Comparison of ENCODE assay signal across 9 mouse cellular contexts in genomic region chr10:42582566-42583110, GRCm38 (mm10). TPM values are rescaled to one million over a fixed set of nuclear protein-coding genes. Genes with fewer than 3 reads are reported as not detected.
DNase-seq lines count a peak whose midpoint lies in the region; ATAC-seq and TF ChIP-seq lines count a peak whose summit lies in the region.
"Had no signal": no experiment of that assay in that cellular context is flagged by ENCODE, and none has a peak within 500 bp of the region (broad histone marks: within the 10 kb centered on the region; RNA-seq: fewer than 3 reads in every experiment).

No protein-coding gene starts in this region.

- H3K9ac ChIP-seq in kidney, embryonic 15.5 days: no peak overlapping the region
- peak overlapping the region; percentile 97 for H3K9ac ChIP-seq in forebrain, embryonic 12.5 days
- H3K9ac ChIP-seq in liver, postnatal 0 days (replicated peaks): no peak overlapping the region

- H3K4me1 ChIP-seq in kidney, embryonic 15.5 days: peaks cover 52% of the 10 kb centered on the region
- peaks cover 70% of the 10 kb centered on the region for H3K4me1 ChIP-seq in forebrain, embryonic 12.5 days
- H3K4me1 ChIP-seq in liver, postnatal 0 days (ENCODE audit: insufficient read depth): peaks cover 7% of the 10 kb centered on the region

- no peak overlapping the region for H3K27ac ChIP-seq in kidney, embryonic 15.5 days
- peak overlapping the region; percentile 90 for H3K27ac ChIP-seq in forebrain, embryonic 12.5 days
- no peak overlapping the region for H3K27ac ChIP-seq in liver, postnatal 0 days (ENCODE audit: low read depth)

- no peaks in the 10 kb centered on the region for H3K36me3 ChIP-seq in kidney, embryonic 15.5 days
- peaks cover 2% of the 10 kb centered on the region for H3K36me3 ChIP-seq in forebrain, embryonic 12.5 days (replicated peaks)
- no peaks in the 10 kb centered on the region for H3K36me3 ChIP-seq in liver, postnatal 0 days (replicated peaks; ENCODE audit: insufficient read depth, low read length)

- no peak for ATAC-seq in kidney, embryonic 15.5 days (replicated peaks; ENCODE audit: low FRiP score)
- no peak for ATAC-seq in forebrain, embryonic 12.5 days (ENCODE audit: low FRiP score)
- ATAC-seq in liver, postnatal 0 days: no peak
- ATAC-seq: Patski had no signal

- no peak for TF ChIP-seq EP300 in liver, postnatal 0 days (IDR thresholded peaks at IDR 0.05; ENCODE audit: low read depth)

- H3K27me3 ChIP-seq in kidney, embryonic 15.5 days: peaks cover 100% of the 10 kb centered on the region
- H3K27me3 ChIP-seq in forebrain, embryonic 12.5 days: peaks cover 27% of the 10 kb centered on the region
- peaks cover 99% of the 10 kb centered on the region for H3K27me3 ChIP-seq in liver, postnatal 0 days (ENCODE audit: insufficient read depth, low read length)

- WGBS in kidney, embryonic 15.5 days: under 1% methylated on average over 44 of the region's 44 CpGs
- under 1% methylated on average over 44 of the region's 44 CpGs for WGBS in forebrain, embryonic 12.5 days
- 2% methylated on average over 42 of the region's 44 CpGs for WGBS in liver, postnatal 0 days (ENCODE audit: insufficient replicate concordance)

- intact Hi-C loops in gastrocnemius, postnatal 36 days (cut with DNase I): no loop called here

- no peak for TF ChIP-seq CTCF in liver, postnatal 0 days (IDR thresholded peaks at IDR 0.05; ENCODE audit: low read depth)

- peak overlapping the region; percentile 26; the same call in 1 of the 2 replicates for H3K4me2 ChIP-seq in kidney, embryonic 15.5 days
- H3K4me2 ChIP-seq in forebrain, embryonic 12.5 days: peak overlapping the region; percentile 73
- H3K4me2 ChIP-seq in liver, postnatal 0 days (ENCODE audit: low read depth, low read length): no peak overlapping the region

- peak overlapping the region; percentile 25 for H3K4me3 ChIP-seq in kidney, embryonic 15.5 days (replicated peaks)
- H3K4me3 ChIP-seq in forebrain, embryonic 12.5 days (replicated peaks): peak overlapping the region; percentile 72
- peak overlapping the region; percentile 20 for H3K4me3 ChIP-seq in liver, postnatal 0 days (ENCODE audit: low read depth, low read length)

- no peaks in the 10 kb centered on the region for H3K9me3 ChIP-seq in kidney, embryonic 15.5 days (replicated peaks)
- H3K9me3 ChIP-seq in forebrain, embryonic 12.5 days: no peaks in the 10 kb centered on the region
- no peaks in the 10 kb centered on the region for H3K9me3 ChIP-seq in liver, postnatal 0 days (ENCODE audit: low read length)

- DNase-seq in kidney, postnatal 25 days: no peak
- peak; percentile 58 for DNase-seq in ZHBTc4 (ENCODE audit: low read depth, low spot score)
- no peak for DNase-seq in liver, postnatal 0 days
- no peak for DNase-seq in layer of hippocampus, postnatal 14 days (ENCODE audit: low spot score in 2 of 2)
- no peak for DNase-seq in gastrocnemius, postnatal 36 days
- no peak for DNase-seq in urinary bladder, postnatal 36 days (ENCODE audit: low spot score in 2 of 2)

RNA-seq across cellular contexts. Expression of gene Nr2e1, which starts 0.8 kb away (rescaled TPM):
- polyA plus RNA-seq in kidney, embryonic 15.5 days (2015; fragmentation: Nextera tagmentation; extraction: Ambion mirVana): 0.17 TPM in 1 of 2 replicates, not detected in the other
- polyA plus RNA-seq in forebrain, embryonic 12.5 days (2016; fragmentation: Nextera tagmentation; extraction: Ambion mirVana): 104 TPM in 2 replicates
- polyA plus RNA-seq in liver, postnatal 0 days (2015; fragmentation: Nextera tagmentation; extraction: Ambion mirVana): not detected in 2 replicates
- 10 to 100 TPM; 13.3 to 14.9 TPM for total RNA-seq in layer of hippocampus, postnatal 14 days (2021)
- not detected for total RNA-seq in gastrocnemius, postnatal 36 days (2021)
- polyA plus RNA-seq: Patski had no signal

RNA-seq across cellular contexts. Expression of gene Ostm1, which starts 1.0 kb away (rescaled TPM):
- 14.5 and 14.9 TPM in 2 replicates for polyA plus RNA-seq in kidney, embryonic 15.5 days (2015; fragmentation: Nextera tagmentation; extraction: Ambion mirVana)
- 63.1 and 65.4 TPM in 2 replicates for polyA plus RNA-seq in forebrain, embryonic 12.5 days (2016; fragmentation: Nextera tagmentation; extraction: Ambion mirVana)
- polyA plus RNA-seq in liver, postnatal 0 days (2015; fragmentation: Nextera tagmentation; extraction: Ambion mirVana): 10.2 and 12.1 TPM in 2 replicates
- 10 to 100 TPM; 51.9 to 52.0 TPM for total RNA-seq in layer of hippocampus, postnatal 14 days (2021)
- total RNA-seq in gastrocnemius, postnatal 36 days (2021): 10 to 100 TPM; 19.3 to 19.5 TPM

Comparison
In these comparisons a context has a peak if more than half of its experiments do, and no peak if none do; other contexts are left out.
1. H3K4me3 ChIP-seq: peak in every context shown above with its lines; median percentile 72 in forebrain, embryonic 12.5 days; 25 in kidney, embryonic 15.5 days; 20 in liver, postnatal 0 days.
2. RNA of gene Nr2e1, which starts 0.8 kb away (polyA plus RNA-seq): 104 TPM in forebrain, embryonic 12.5 days; 0.17 TPM in kidney, embryonic 15.5 days and not detected in liver, postnatal 0 days; every median in the first group is over 10 times any median in the second.